Mouse (Mus musculus): ENCODE measurements around the gene Ncor2.

GRCm38 (mm10) chr5:125011628-125012027 is 167.4 kb downstream of the Ncor2 start:
- no peak for TF ChIP-seq CTCF (IDR thresholded peaks at IDR 0.05; ENCODE audit: extremely low read depth, insufficient read length, insufficient replicate concordance, low read depth, low read length)
- TF ChIP-seq POLR2A (IDR thresholded peaks at IDR 0.05; ENCODE audit: low read depth, low read length): no peak
